Mouse (Mus musculus): ENCODE data around the gene Ankrd39.

The Ankrd39 gene

GRCm38 (mm10) chr1:36530962-36531361 is 16.3 kb downstream of the Ankrd39 start:
- no peak for DNase-seq (ENCODE audit: low read depth, low spot score)

GRCm38 (mm10) chr1:36530485-36530884 is 16.8 kb downstream of the Ankrd39 start:
- DNase-seq (ENCODE audit: low read depth, low spot score), result no peak

GRCm38 (mm10) chr1:36529875-36530274 is 17.4 kb downstream of the Ankrd39 start:
- no peak for DNase-seq (ENCODE audit: low read depth, low spot score)

- DNase-seq (ENCODE audit: low read depth, low spot score), result no peak
Measured at GRCm38 (mm10) chr1:36529274-36529673, 18.0 kb downstream of the Ankrd39 start.

GRCm38 (mm10) chr1:36528351-36528750 is 18.9 kb downstream of the Ankrd39 start:
- no peak for DNase-seq (ENCODE audit: low read depth, low spot score)

GRCm38 (mm10) chr1:36526903-36527302 is 20.3 kb downstream of the Ankrd39 start:
- DNase-seq (ENCODE audit: low read depth, low spot score), result no peak

- DNase-seq (ENCODE audit: low read depth, low spot score), result no peak
Measured at GRCm38 (mm10) chr1:36525774-36526173, 21.5 kb downstream of the Ankrd39 start.

- no peak for DNase-seq (ENCODE audit: low read depth, low spot score)
Measured at GRCm38 (mm10) chr1:36524058-36524457, 23.2 kb downstream of the Ankrd39 start.

- DNase-seq (ENCODE audit: low read depth, low spot score), result no peak
Measured at GRCm38 (mm10) chr1:36523332-36524013, 23.8 kb downstream of the Ankrd39 start.

GRCm38 (mm10) chr1:36522210-36522609 is 25.0 kb downstream of the Ankrd39 start:
- DNase-seq (ENCODE audit: low read depth, low spot score), result no peak

- DNase-seq (ENCODE audit: low read depth, low spot score), result no peak
Measured at GRCm38 (mm10) chr1:36519626-36520025, 27.6 kb downstream of the Ankrd39 start.

- no peak for DNase-seq (ENCODE audit: low read depth, low spot score)
Measured at GRCm38 (mm10) chr1:36518259-36518658, 29.0 kb downstream of the Ankrd39 start.

- peak; percentile 68 for DNase-seq (ENCODE audit: low read depth, low spot score)
Measured at GRCm38 (mm10) chr1:36513718-36514117, 33.5 kb downstream of the Ankrd39 start.

- peak; percentile 30 for DNase-seq (ENCODE audit: low read depth, low spot score)
Measured at GRCm38 (mm10) chr1:36513310-36513709, 33.9 kb downstream of the Ankrd39 start.

GRCm38 (mm10) chr1:36512966-36513280 is 34.3 kb downstream of the Ankrd39 start:
- no peak for DNase-seq (ENCODE audit: low read depth, low spot score)

GRCm38 (mm10) chr1:36512089-36512965 is 34.9 kb downstream of the Ankrd39 start:
- peak; percentile 26 for DNase-seq (ENCODE audit: low read depth, low spot score)

GRCm38 (mm10) chr1:36511289-36512021 is 35.8 kb downstream of the Ankrd39 start, which contains the start of gene Cnnm3:
Cnnm3 (plus strand) TSS chr1:36511867.
- peak; percentile 95 for DNase-seq (ENCODE audit: low read depth, low spot score)

GRCm38 (mm10) chr1:36508238-36508637 is 39.0 kb downstream of the Ankrd39 start:
- no peak for DNase-seq (ENCODE audit: low read depth, low spot score)

- DNase-seq (ENCODE audit: low read depth, low spot score), result peak; percentile 82
Measured at GRCm38 (mm10) chr1:36501261-36501660, 46.0 kb downstream of the Ankrd39 start.

GRCm38 (mm10) chr1:36497312-36497711 is 49.9 kb downstream of the Ankrd39 start:
- DNase-seq (ENCODE audit: low read depth, low spot score), result no peak

- peak; percentile 44 for DNase-seq (ENCODE audit: low read depth, low spot score)
Measured at GRCm38 (mm10) chr1:36496719-36497118, 50.5 kb downstream of the Ankrd39 start.

GRCm38 (mm10) chr1:36493299-36493698 is 53.9 kb downstream of the Ankrd39 start:
- DNase-seq (ENCODE audit: low read depth, low spot score), result no peak
